Mouse (Mus musculus) G1E (cell line): ENCODE measurements around the gene Spink4. TPM values are rescaled to one million over a fixed set of nuclear protein-coding genes. Genes with fewer than 3 reads are reported as not detected.

Experiments used
- ATAC-seq: 2 replicates; pipeline ENCODE4 v1.8.0; 2016; ENCODE audit warnings: mild to moderate bottlenecking; ENCODE audit not compliant: insufficient number of reproducible peaks, poor library complexity, low FRiP score, severe bottlenecking; ENCODE audit errors: extremely low read depth
- DNase-seq: peaks from one replicate; pipeline ENCODE4 v3.0.0; 2012; ENCODE audit warnings: low spot score
- H3K27me3 ChIP-seq: 2 replicates; pipeline ENCODE4 v1.6.1; 2012; ENCODE audit warnings: mild to moderate bottlenecking, low read length, inconsistent platforms; ENCODE audit not compliant: insufficient read depth
- H3K36me3 ChIP-seq: replicated peaks from 2 replicates; pipeline ENCODE3; 2012; ENCODE audit warnings: mild to moderate bottlenecking, inconsistent platforms
- H3K4me1 ChIP-seq: 2 replicates; pipeline ENCODE4 v1.6.1; 2012; ENCODE audit warnings: low read depth, low read length, inconsistent platforms, mixed read lengths; ENCODE audit not compliant: insufficient read depth
- H3K4me3 ChIP-seq: 2 replicates; pipeline ENCODE4 v1.5.1; 2012; ENCODE audit warnings: low read depth, mild to moderate bottlenecking, inconsistent platforms, low read length, moderate library complexity, mixed read lengths
- H3K9me3 ChIP-seq: replicated peaks from 2 replicates; pipeline ENCODE4 v1.6.1; 2012; ENCODE audit warnings: inconsistent platforms
- CTCF ChIP-seq: IDR thresholded peaks from 2 replicates; pipeline ENCODE4 v1.5.1; 2012; ENCODE audit warnings: low read depth, low read length, inconsistent platforms, mixed read lengths
- GATA1 ChIP-seq: IDR thresholded peaks from 2 replicates; pipeline ENCODE4 v1.6.1; 2012; ENCODE audit warnings: borderline replicate concordance, low read length, inconsistent platforms, mixed read lengths
- GATA2 ChIP-seq: IDR thresholded peaks from 2 replicates; pipeline ENCODE4 v1.6.1; 2012; ENCODE audit warnings: low read depth, low read length, inconsistent platforms, borderline replicate concordance
- POLR2AphosphoS5 ChIP-seq: IDR thresholded peaks from 2 replicates; pipeline ENCODE4 v1.6.1; 2012; ENCODE audit warnings: low read depth, low read length, inconsistent platforms; ENCODE audit not compliant: insufficient replicate concordance
- TAL1 ChIP-seq: conservative IDR thresholded peaks from 2 replicates; pipeline ENCODE4 v1.6.1; 2012; ENCODE audit warnings: low read depth, low read length, inconsistent platforms, mixed read lengths
- polyA plus RNA-seq: library from polyadenylated mRNA; stranded (reverse); fragments of >175 nt; gene quantifications from 2 replicates; pipeline ENCODE4 v1.2.3, GENCODE M21; 2012
- total RNA-seq, 2 experiments: library from RNA; stranded (forward) in 1 of 2; stranded (reverse) in 1 of 2; fragments of 200-1000 nt in 1 of 2; fragments of >200 nt in 1 of 2; fragmentation: Nextera tagmentation in 1 of 2; gene quantifications; 2 replicates each; pipeline ENCODE4 v1.2.3; 2014 to 2017

Gene Spink4
- total and polyA plus RNA-seq, 3 experiments: not detected

DNA sequence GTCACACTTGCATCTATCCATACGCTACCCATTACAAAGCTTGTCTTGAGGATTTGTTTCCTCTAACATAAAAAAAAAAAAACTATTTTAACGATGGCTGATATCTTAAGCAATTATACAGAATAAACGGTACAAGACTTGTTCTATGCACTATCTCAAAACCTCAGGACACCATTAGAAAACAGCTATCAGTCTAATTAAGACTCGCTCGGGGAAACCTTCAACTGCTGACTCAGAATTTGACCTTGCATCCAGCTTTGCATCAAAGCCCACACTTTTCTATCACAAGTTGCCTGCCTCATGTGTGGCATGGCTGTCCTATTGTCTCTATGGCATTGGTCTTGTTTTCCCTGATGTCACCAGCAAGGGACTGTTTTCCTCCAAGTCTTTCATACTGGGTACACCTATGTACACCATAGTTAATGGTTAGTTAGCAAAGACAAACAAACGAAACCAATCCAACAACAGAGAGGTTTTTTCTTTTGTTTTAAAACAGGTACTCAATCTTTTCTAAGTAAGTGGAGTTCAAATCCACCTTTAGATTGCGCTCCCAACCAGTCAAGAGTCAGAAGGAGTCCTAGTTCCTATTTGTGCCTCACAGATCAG, 26.8 kb downstream of the Spink4 start:
- no peak for DNase-seq
- Histone ChIP-seq H3K27me3 (no peaks in the 10 kb centered on the region), H3K4me1 (peaks cover 45% of the 10 kb centered on the region), H3K36me3 (peaks cover 68% of the 10 kb centered on the region), H3K9me3 (no peaks in the 10 kb centered on the region), H3K4me3 (peak overlapping the region; percentile 87)
- no peak for ATAC-seq
- TF ChIP-seq CTCF (no peak), GATA2 (no peak)

DNA sequence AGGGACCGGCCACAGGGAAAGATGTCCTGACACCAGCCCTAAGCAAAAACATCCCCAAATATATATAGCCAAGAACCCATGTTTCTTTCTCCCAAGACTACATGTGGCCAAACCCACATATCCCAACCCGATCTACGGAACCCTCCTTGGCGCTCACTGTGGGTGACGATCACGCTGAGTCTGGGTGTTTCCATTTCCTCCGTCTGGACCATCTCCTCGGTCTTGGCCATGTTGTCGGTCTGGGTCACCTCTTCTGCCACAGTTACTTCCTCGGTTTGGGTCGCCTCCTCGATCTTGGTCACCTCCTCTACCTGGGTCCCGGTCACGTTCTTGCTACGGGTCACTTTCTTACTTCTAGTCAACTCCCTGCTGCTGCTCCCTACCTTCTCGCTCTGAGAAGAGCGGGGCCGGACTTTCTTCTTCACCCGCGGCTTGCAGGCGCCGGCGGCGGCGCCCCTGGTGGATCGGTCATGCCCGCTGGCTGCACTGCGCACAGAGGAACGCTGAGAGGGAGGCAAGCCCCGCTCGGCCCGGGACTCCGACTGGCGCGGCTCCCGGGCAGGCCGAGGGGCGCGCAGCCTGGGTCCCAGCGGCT, 27.8 kb downstream of the Spink4 start:
- Histone ChIP-seq H3K9me3 (no peaks in the 10 kb centered on the region), H3K4me1 (peaks cover 38% of the 10 kb centered on the region), H3K36me3 (peaks cover 66% of the 10 kb centered on the region), H3K27me3 (no peaks in the 10 kb centered on the region), H3K4me3 (peak overlapping the region; percentile 87)
- DNase-seq (peak; percentile 38), ATAC-seq (no peak)
- TF ChIP-seq GATA2 (no peak), POLR2AphosphoS5 (no peak), GATA1 (no peak), CTCF (no peak), TAL1 (no peak)

DNA sequence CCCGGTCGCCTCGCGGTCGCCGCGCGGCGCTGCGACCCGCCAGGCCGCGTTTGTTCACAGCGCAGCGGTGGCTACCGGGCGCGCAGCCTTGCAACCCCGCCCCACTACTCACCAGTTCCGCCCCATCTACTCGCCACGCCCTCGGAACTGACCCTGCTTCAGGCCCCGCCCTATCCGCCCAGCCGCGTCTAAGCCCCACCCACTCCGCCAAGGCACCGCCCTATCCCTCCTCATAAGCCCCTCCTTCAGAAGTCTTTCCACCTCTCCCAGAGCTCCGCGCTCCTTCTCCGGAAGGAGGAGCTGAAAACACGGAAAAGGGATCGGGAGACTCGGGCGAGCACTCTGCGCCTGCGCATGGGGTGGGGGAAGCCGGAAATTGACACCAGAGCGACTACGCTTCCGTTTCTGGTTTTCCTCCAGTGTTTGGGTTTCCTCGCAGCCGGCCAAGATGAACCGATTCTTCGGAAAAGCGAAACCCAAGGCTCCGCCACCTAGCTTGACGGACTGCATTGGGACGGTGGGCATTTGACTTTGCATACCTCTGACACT, 28.4 kb downstream of the Spink4 start, which contains the start of the genes Bag1 and Chmp5:
Bag1 (minus strand) TSS at position 135 of the 549 bp plus-strand sequence.
Chmp5 (plus strand) TSS at position 248 of the 549 bp plus-strand sequence.
- ATAC-seq: peak; percentile 98
- peaks cover 66% of the 10 kb centered on the region for H3K36me3 ChIP-seq
- no peaks in the 10 kb centered on the region for H3K9me3 ChIP-seq
- H3K4me1 ChIP-seq: peaks cover 36% of the 10 kb centered on the region
- DNase-seq: peak; percentile 93
- TF ChIP-seq POLR2AphosphoS5 (no peak), TAL1 (no peak), GATA2 (no peak), CTCF (no peak), GATA1 (no peak)
- peak within 1 kb of the TSS; percentile 87 for H3K4me3 ChIP-seq
- no peaks in the 10 kb centered on the region for H3K27me3 ChIP-seq

DNA sequence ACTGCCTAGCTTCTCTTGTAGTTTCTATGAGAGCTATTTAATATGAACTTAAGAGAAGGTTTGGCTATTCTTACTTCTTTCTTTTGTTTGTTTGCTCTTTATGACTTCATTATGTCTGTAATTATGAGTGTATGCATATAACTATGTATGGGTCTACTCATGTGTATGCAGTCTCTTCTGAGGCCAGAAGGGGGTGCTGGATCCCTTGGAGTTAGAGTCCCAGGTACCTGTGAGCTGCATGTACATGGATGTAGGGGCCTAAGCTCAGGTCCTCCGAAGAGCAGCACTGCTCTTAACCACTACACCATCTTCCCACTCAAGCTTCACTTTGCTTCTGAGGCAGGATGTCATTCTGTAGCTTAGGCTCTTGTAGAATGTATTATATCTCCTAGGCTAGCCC, 33.7 kb downstream of the Spink4 start:
- Histone ChIP-seq H3K4me1 (peaks cover 20% of the 10 kb centered on the region), H3K4me3 (no peak overlapping the region), H3K9me3 (no peaks in the 10 kb centered on the region), H3K36me3 (peaks cover 83% of the 10 kb centered on the region), H3K27me3 (no peaks in the 10 kb centered on the region)
- ATAC-seq (no peak), DNase-seq (no peak)
- TF ChIP-seq CTCF: peak; percentile 44; the same call in 1 of the 2 replicates
- no peak for TF ChIP-seq TAL1

DNA sequence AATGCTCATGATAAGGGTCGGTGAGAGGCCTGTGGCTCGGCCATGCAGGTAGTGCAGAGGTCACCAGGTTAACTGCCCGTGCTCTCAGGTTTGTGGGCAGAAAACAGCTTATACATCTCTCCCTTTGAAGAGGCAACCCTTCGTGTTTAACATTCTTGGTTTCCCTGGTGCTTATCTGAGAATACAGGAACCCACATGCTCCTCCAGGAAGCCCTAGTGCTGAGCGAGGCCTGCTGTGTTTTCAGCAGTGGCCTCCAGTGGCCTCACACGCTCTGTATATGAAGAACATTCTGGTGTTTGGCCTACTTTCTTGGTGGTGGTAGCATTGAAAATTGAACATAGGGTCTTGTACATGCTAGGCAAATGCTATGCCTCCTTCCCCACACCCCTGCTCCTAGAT, 36.1 kb downstream of the Spink4 start:
- DNase-seq (no peak), ATAC-seq (no peak)
- H3K27me3 ChIP-seq: no peaks in the 10 kb centered on the region
- no peak for TF ChIP-seq CTCF
- TF ChIP-seq POLR2AphosphoS5: no peak
- no peak for TF ChIP-seq GATA2
- TF ChIP-seq GATA1: no peak
- TF ChIP-seq TAL1: no peak
- no peak overlapping the region for H3K4me3 ChIP-seq
- H3K36me3 ChIP-seq: peaks cover 93% of the 10 kb centered on the region
- H3K4me1 ChIP-seq: peaks cover 3% of the 10 kb centered on the region; the same call in 1 of the 2 replicates
- no peaks in the 10 kb centered on the region for H3K9me3 ChIP-seq

DNA sequence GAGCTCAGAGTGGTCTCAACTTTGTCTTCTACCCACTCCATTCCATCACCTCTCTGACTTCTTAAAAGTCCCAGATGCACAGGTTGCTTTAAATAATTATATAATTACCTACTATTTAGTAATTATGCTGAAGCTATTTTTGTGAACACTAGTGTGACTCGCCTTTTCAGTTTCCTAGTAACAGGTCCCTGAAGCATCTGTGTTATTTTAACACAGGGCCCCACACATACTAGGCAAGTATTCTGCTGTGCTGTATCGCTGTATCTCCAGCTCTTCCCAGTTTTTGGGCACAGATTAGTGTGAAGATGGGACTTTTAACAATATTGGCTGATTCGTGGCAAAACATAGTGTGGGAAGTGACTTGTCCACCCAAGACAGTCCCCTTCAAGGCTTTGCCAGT, 43.7 kb downstream of the Spink4 start:
- no peaks in the 10 kb centered on the region; the same call in 1 of the 2 replicates for H3K4me1 ChIP-seq
- H3K27me3 ChIP-seq: no peaks in the 10 kb centered on the region
- TF ChIP-seq GATA1: no peak
- no peak for TF ChIP-seq GATA2
- TF ChIP-seq CTCF: no peak
- no peak for TF ChIP-seq TAL1
- no peak for TF ChIP-seq POLR2AphosphoS5
- no peaks in the 10 kb centered on the region for H3K9me3 ChIP-seq
- DNase-seq: no peak
- ATAC-seq: no peak
- H3K36me3 ChIP-seq: peaks cover 90% of the 10 kb centered on the region
- H3K4me3 ChIP-seq: no peak overlapping the region
